Mouse (Mus musculus) urinary bladder, postnatal 14 days (tissue): ENCODE measurements around the gene Aph1a.
A peak's percentile ranks its signal among the peaks of the same experiment; 100 is the strongest.
"Not testable (repeated sequence)": the region's sequence is repeated elsewhere in the genome, so short reads cannot be mapped to it uniquely, and the experiment has no call there.

Experiments used
- DNase-seq: peaks from one replicate; pipeline ENCODE4 v3.0.0; 2021; ENCODE audit warnings: low spot score

The Aph1a gene

DNA sequence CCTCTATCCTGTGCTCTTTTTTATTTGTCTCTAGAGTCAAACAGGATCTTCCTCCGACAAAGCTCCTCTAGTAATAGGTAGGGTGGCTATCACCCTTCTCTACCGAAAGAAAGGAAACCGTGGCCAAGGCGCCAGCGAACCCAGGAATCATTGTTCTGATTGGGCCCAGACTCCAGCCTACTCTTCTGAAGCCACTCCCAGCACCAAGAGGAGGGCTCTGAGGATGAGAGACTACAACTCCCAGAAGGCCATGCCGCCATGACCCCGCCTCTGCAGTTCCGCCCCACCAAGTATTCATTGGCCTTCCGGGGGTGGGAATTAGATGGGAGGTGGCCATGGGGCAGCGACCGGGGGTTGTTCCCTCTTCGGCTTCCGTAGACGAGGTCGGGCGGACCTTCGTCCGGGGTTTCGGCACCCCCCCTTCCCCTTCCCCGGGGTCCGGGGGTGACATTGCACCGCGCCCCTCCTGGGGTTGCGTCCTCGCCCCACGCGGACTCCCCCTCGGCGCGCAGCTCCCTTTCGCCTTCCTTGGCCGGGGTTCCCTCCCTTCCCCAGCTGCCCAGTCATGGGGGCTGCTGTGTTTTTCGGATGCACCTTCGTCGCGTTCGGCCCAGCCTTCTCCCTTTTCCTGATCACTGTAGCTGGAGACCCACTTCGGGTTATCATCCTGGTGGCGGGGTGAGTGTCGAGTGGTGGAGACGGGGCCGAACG, at the start of gene Aph1a:
TSS of gene Aph1a (plus strand) at position 364 of the 711 bp plus-strand sequence.
- peak; percentile 95 for DNase-seq

- DNase-seq: no peak
These were observed 43.2 kb upstream of the Aph1a start for GRCm38 (mm10) chr3:95850611-95851010.

DNA sequence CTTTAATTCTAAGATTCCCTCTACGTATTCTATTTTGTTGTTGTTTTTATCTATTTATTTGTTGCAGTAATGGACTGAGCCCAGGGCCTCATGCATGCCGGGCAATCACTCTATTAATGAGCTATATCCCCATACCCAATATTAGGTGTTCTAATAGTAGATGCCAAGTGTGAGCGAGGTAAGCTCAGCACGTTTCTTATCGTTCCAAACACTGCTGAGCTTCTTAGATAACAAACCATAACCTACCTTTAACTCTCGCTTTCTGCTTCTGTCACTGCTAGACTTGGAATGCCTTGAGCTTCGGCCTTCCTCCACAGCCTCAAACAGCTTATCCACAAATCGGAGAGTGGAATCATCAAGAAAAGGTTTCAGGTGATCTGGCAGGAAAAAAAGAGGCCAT, 42.5 kb upstream of the Aph1a start:
- DNase-seq: no peak

- peak; percentile 95 for DNase-seq
These were observed 38.2 kb upstream of the Aph1a start, which contains the start of gene Prpf3 for GRCm38 (mm10) chr3:95855502-95856089. Gene Prpf3 (minus strand): TSS chr3:95855885.

DNA sequence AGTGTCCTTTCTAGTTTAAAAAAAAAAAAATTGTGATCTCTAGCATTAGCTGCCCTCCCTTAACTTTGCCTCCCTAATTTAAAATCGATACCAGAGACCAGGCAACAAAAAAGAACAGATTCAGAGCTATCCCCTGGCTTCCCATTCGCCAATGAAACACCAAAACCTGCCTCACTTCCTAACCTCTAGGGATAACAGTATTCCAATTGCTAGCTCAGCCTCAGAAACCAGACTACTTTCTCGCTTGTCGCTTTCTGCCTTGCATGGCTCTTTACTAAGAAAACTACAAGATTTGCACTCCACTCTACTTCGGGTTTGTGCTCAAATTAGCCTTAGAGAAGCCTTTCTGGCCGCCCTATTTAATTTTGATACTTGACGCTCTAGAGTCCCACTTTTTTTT, 37.7 kb upstream of the Aph1a start:
- no peak for DNase-seq

DNA sequence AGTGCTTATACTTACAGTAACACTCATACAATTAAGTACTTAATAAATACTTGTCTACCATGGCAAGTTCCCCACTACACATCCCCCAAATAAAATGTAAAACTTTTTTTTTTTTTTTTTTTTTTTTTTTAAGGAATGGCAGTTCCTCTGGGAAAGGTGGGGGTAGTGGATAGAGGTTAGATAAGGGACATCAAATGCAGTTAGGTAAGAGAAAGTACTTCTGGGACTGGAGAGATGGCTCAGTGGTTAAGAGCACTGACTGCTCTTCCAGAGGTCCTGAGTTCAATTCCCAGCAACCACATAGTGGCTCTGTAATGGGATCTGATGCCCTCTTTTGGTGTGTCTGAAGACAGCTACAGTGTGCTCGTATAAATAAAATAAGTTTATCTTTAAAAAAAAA, 36.7 kb upstream of the Aph1a start:
- DNase-seq: not testable (repeated sequence)

DNA sequence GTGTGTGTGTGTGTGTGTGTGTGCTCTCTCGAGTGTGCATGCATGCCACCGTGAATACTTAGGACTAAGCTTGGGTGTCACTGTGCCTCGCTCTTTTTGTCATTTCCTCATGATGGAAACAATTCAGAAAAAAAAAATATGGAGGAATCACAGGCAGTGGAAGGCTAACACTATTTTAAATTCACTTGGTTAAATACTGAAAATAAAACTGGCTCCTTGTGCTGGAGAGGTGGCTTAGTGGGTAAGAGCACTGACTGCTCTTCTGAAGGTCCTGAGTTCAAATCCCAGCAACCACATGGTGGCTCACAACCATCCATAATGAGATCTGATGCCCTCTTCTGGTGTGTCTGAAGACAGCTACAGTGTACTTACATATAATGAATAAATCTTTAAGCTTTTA, 35.5 kb upstream of the Aph1a start:
- not testable (repeated sequence) for DNase-seq

GRCm38 (mm10) chr3:95860323-95860722, 33.4 kb upstream of the Aph1a start:
- no peak for DNase-seq

DNA sequence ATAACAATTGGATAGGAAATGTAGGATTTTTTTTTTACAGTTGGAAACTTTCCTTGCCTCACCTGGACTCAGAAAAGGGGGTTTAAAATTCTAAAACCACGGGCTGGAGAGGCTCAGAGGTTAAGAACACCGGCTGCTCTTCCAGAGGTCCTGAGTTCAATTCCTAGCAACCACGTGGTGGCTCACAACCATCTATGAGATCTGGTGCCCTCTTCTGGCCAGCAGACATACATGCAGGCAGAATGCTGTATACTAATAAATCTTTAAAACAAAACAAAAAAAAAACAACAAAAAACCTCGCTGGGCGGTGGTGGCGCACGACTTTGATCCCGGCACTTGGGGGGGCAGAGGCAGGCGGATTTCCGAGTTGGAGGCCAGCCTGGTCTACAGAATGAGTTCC, 32.6 kb upstream of the Aph1a start:
- DNase-seq: no peak

DNA sequence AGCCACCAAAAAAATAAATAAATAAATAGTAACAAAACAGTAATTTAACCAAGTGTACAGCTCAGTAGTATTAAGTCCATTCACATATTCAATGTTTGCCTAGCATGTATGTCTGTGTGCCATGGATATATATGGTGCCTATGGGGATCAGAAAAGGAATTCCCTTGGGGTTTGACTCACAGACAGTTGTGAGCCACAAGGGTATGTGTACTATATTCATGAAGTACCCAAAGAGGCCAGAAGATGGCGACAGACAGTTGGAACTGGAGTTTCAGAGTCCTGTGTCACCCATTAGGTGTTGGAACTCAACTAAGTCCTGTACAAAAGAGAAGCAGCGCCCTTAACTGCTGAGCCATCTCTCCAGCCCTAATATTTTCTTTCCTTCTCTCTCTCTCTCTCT, 32.0 kb upstream of the Aph1a start:
- DNase-seq: peak; percentile 75

- DNase-seq: no peak
These were observed 30.2 kb upstream of the Aph1a start for GRCm38 (mm10) chr3:95863578-95863977.

DNA sequence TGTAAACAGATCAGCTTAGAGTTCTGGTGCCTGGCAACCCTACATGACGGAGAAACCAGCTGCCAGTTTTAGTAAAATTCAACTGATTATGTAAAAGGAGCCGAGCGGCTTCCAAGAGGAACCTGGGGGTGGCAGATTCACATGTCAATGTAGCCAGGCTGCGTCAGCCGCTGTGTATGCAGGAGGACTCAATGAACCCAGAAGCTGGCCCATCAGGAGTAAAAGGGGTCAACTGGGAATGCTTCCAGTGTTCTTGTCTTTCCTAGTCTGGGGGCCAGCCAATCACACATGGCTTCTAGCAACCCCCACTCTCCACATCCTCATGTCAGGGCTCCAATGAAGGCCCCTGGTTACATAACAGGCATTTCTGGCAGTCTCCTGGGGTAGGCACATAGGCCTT, 28.7 kb upstream of the Aph1a start:
- no peak for DNase-seq

DNA sequence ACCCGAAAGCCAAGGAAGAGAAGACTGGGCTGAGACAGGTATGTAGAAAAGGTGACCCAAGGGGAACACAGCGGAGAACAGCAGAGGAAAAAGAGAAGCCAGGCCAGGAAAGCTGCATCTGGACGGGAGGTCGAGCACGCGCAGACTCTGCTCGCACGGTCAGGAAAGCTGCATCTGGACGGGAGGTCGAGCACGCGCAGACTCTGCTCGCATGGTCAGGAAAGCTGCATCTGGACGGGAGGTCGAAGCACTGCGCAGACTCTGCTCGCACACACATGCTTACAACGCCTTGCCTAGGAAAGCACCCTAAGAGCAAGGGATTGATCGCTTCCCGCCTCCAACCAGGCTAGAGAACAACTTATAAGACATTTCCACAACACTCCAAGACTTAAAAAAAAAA, 28.2 kb upstream of the Aph1a start:
- no peak for DNase-seq

DNA sequence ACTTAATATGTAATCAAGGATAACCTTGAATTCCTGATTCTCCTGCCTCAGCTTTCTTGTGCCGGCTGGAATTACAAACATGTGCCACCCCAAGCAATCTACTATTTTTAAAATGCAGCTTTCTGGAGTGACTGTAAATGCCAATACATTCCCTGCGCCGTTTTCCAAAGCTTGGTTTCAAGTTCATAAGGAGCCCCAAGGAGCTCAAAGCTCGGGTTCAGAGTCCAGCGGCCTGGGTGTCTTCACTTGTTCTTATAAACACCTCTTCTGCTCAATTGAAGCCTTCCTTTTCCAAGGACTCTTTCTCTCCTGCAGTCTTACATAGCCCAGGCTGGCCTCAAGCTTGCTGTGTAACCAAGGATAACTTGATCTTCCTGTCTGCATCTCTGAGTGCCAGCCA, 27.7 kb upstream of the Aph1a start:
- DNase-seq: no peak

DNA sequence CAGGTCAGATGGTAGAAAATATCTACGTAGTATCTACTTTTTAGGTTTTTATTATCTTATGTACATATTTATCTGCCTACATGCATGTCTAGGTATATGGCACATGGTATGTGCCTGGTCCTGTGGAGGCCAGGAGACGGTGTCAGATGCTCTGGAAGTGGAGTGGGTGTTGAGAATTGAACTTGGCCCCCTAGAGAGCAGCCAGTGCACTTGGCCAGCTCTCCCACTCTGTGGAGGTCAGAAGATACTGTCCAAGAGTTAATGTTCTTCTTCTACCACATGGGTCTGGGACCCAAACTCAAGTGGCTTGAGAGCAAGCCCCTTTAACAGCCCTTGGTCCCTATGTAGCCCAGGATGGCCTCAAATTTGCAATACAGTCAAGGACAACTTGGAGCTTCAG, 26.4 kb upstream of the Aph1a start:
- DNase-seq: no peak

GRCm38 (mm10) chr3:95870976-95871375, 22.8 kb upstream of the Aph1a start:
- no peak for DNase-seq

DNA sequence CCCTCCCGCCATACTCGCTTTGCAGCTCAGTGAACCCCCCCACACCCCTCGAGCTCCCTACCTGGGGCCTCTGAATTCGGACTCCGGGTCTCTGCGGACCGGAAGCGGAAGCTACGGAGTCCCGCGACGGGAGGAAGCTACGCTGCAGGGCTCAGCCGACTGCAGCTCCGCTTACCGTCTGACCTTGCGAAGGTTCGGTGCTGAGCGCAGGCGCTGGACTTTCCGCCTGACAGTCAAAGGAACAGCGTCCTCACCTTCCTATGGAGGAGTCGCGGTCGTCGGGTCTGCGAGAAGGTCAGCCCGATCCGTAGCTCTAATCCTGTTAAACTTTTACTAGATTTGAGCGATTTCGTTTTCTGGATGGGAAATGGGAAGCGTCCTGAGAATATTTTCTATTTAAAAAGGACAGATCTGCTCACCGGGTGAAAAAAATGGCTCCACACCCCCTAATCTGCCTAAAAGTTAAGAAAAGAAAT, 22.3 kb upstream of the Aph1a start, which contains the start of gene Mrps21:
TSS of gene Mrps21 (minus strand) at position 128 of the 476 bp plus-strand sequence.
- DNase-seq: peak; percentile 87

DNA sequence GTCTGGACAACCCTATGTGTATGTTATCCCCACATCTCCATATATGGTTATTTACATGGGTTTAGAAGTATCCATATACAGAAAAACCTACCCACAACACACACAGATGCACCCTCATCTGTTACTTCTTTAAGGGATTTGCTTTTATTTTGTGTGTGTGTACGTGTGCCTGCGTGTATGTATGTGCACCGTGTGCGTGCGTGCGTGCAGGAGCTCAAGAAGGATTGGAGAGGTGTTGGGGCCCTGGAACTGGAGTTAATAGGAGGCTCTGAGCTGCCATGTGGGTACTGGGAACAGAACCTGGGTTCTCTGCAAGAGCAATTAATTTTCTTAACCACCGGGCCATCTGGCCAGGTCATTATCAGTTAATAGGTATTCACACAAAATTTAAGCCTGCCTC, 21.7 kb upstream of the Aph1a start:
- DNase-seq: no peak

DNA sequence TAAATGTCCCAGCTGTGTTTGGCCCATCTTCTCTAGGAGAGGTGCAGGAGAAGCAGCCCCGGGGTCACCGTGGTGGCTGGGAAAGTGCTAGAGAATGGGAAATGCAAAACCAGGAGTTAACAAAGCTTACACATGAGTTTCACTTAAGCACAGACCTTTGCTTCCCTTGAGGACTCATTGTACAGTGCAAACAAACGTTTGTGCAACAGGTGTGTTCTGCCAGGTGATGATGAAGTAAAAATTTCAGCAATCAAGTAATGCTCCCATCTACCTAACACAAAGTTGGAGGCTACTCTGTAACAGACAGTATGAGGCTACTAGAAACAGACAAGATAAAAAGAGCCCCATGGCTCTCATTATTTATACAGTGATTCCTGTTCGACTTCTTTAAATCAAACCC, 14.7 kb upstream of the Aph1a start:
- DNase-seq: no peak

GRCm38 (mm10) chr3:95881979-95882815, 11.6 kb upstream of the Aph1a start, which contains the start of gene Ciart:
Gene Ciart (minus strand): TSS chr3:95882251.
- peak; percentile 94 for DNase-seq

GRCm38 (mm10) chr3:95882816-95883425, 10.8 kb upstream of the Aph1a start:
- DNase-seq: peak; percentile 78

GRCm38 (mm10) chr3:95884400-95884799, 9.4 kb upstream of the Aph1a start:
- no peak for DNase-seq
